Mouse (Mus musculus): Measurements from ENCODE around the gene Gm17651.

DNA sequence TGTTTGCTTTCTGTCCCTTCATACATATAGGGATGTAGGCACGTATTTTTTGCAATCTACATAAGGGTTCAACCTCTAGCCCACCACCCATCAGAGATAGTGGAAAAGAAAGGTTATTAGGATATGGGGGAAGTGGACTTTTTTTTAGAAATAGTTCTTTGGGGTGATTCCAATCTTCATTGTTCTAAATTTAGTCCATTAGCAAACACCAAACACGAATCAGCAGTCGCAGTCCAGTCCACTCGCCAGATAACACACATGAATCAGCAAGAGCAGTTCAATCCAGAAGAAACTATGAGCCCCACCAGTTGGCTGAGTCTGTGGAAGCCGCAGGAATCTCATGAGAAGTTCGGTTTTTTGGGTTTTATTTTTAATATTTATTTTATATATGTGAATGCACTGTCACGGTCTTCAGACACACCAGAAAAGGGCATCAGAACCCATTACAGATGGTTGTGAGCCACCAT is at the start of gene Gm17651:
- TF ChIP-seq CTCF (conservative IDR thresholded peaks at IDR 0.05; ENCODE audit: insufficient read depth, insufficient read length, low read depth, low read length) (no peak), POLR2A (IDR thresholded peaks at IDR 0.05; ENCODE audit: low read depth, low read length) (no peak)

All from kidney, adult 2 months (tissue).